Mouse (Mus musculus): ENCODE data around the gene Wdr86. TPM values are rescaled to one million over a fixed set of nuclear protein-coding genes. Genes with fewer than 3 reads are reported as not detected.
A peak's percentile ranks its signal among the peaks of the same experiment; 100 is the strongest.
"Not testable (repeated sequence)": the region's sequence is repeated elsewhere in the genome, so short reads cannot be mapped to it uniquely, and the experiment has no call there.

Gene Wdr86
- 1 to 10 TPM; 1.1 to 2.5 TPM for total RNA-seq (2021)

- intact Hi-C loops (cut with DNase I): no loop called here
- no peak for DNase-seq
These were observed at the start of gene Wdr86 for GRCm38 (mm10) chr5:24730488-24730871. TSS of gene Wdr86 (minus strand) at chr5:24730727.

- DNase-seq: peak; percentile 46 to 69
- intact Hi-C loops (cut with DNase I): loop anchor here (1.0 to 2.0 kb wide), 2 partner anchors 29 to 105 kb away; no protein-coding TSS in a partner anchor
These were observed 49.5 kb upstream of the Wdr86 start for GRCm38 (mm10) chr5:24779881-24780512.

GRCm38 (mm10) chr5:24779321-24779720, 48.8 kb upstream of the Wdr86 start:
- DNase-seq: no peak
- intact Hi-C loops (cut with DNase I): loop anchor here (2.0 kb wide), 1 partner anchor 29 kb away; no protein-coding TSS in a partner anchor

GRCm38 (mm10) chr5:24778843-24779140, 48.3 kb upstream of the Wdr86 start:
- intact Hi-C loops (cut with DNase I): loop anchor here (2.0 kb wide), 1 partner anchor 28 kb away; no protein-coding TSS in a partner anchor

GRCm38 (mm10) chr5:24778082-24778842, 47.7 kb upstream of the Wdr86 start:
- no peak for DNase-seq
- intact Hi-C loops (cut with DNase I): loop anchor here (2.0 kb wide), 1 partner anchor 27 kb away; no protein-coding TSS in a partner anchor

More at GRCm38 (mm10) chr5:24778843-24779140, 48.3 kb upstream of the Wdr86 start:
- DNase-seq: no peak

- intact Hi-C loops (cut with DNase I): no loop called here
- DNase-seq: no peak
These were observed 46.2 kb upstream of the Wdr86 start for GRCm38 (mm10) chr5:24776681-24777080.

- intact Hi-C loops (cut with DNase I): not testable (repeated sequence)
These were observed 44.0 kb upstream of the Wdr86 start for GRCm38 (mm10) chr5:24774549-24774948.

GRCm38 (mm10) chr5:24757816-24758215, 27.3 kb upstream of the Wdr86 start, which contains the start of gene Crygn:
TSS of gene Crygn (minus strand) at chr5:24758008.
- intact Hi-C loops (cut with DNase I): no loop called here
- DNase-seq: no peak

More at GRCm38 (mm10) chr5:24774549-24774948, 44.0 kb upstream of the Wdr86 start:
- DNase-seq: not testable (repeated sequence)

- no peak for DNase-seq
- intact Hi-C loops (cut with DNase I): no loop called here
These were observed 26.4 kb upstream of the Wdr86 start for GRCm38 (mm10) chr5:24756931-24757330.

- DNase-seq: no peak
- intact Hi-C loops (cut with DNase I): no loop called here
These were observed 21.6 kb upstream of the Wdr86 start for GRCm38 (mm10) chr5:24752175-24752498.

- intact Hi-C loops (cut with DNase I): loop anchor here (2.0 kb wide), 2 partner anchors 27 to 67 kb away; partner anchors contain the start of gene Nub1
- DNase-seq: peak; percentile 65 to 73
These were observed 21.0 kb upstream of the Wdr86 start for GRCm38 (mm10) chr5:24751305-24752174.

- intact Hi-C loops (cut with DNase I): loop anchor here (2.0 kb wide), 2 partner anchors 28 to 66 kb away; partner anchors contain the start of gene Nub1
- DNase-seq: peak; percentile 92 to 94
These were observed 20.1 kb upstream of the Wdr86 start for GRCm38 (mm10) chr5:24750321-24751304.

GRCm38 (mm10) chr5:24749731-24750130, 19.2 kb upstream of the Wdr86 start:
- intact Hi-C loops (cut with DNase I): loop anchor here (2.0 to 5.0 kb wide), 3 partner anchors 29 to 65 kb away; partner anchors contain the start of gene Nub1
- no peak for DNase-seq

- intact Hi-C loops (cut with DNase I): loop anchor here (5.0 kb wide), 1 partner anchor 40 kb away; no protein-coding TSS in a partner anchor
- DNase-seq: no peak
These were observed 17.0 kb upstream of the Wdr86 start for GRCm38 (mm10) chr5:24747533-24747932.

- intact Hi-C loops (cut with DNase I): no loop called here
- no peak for DNase-seq
These were observed 13.4 kb upstream of the Wdr86 start for GRCm38 (mm10) chr5:24743956-24744355.

- DNase-seq: no peak
- intact Hi-C loops (cut with DNase I): no loop called here
These were observed 10.8 kb upstream of the Wdr86 start for GRCm38 (mm10) chr5:24741172-24741885.

- peak; percentile 91 for DNase-seq
- intact Hi-C loops (cut with DNase I): no loop called here
These were observed 8.7 kb upstream of the Wdr86 start for GRCm38 (mm10) chr5:24739141-24739753.

- intact Hi-C loops (cut with DNase I): no loop called here
These were observed 8.0 kb upstream of the Wdr86 start for GRCm38 (mm10) chr5:24738517-24738916.

More at GRCm38 (mm10) chr5:24738517-24738916, 8.0 kb upstream of the Wdr86 start:
- DNase-seq: no peak

Measured in heart, postnatal 10 days (tissue).